Mouse (Mus musculus): Measurements from ENCODE around the gene C87414. TPM values are rescaled to one million over a fixed set of nuclear protein-coding genes. Genes with fewer than 3 reads are reported as not detected.
"Not testable (repeated sequence)": the region's sequence is repeated elsewhere in the genome, so short reads cannot be mapped to it uniquely, and the experiment has no call there.

Gene C87414
- not detected in 2 replicates for polyA plus RNA-seq (2012; rRNA removed)

- H3K4me3 ChIP-seq (ENCODE audit: extremely low read depth, insufficient read depth, insufficient read length); H3K4me1 ChIP-seq (ENCODE audit: control insufficient read depth, insufficient read depth, insufficient read length); DNase-seq (ENCODE audit: low read depth in 1 of 2, low spot score in 2 of 2); H3K27ac ChIP-seq (ENCODE audit: insufficient read depth, low read length); H3K36me3 ChIP-seq (ENCODE audit: control insufficient read depth, insufficient read depth, low read length); H3K27me3 ChIP-seq (ENCODE audit: control insufficient read depth, insufficient read depth, low read length): not testable (repeated sequence)
- 88% methylated on average over 1 of the region's 3 CpGs for WGBS
These were observed at the start of gene C87414 for GRCm38 (mm10) chr5:93671451-93671850. C87414 (minus strand) TSS chr5:93671551.

DNA sequence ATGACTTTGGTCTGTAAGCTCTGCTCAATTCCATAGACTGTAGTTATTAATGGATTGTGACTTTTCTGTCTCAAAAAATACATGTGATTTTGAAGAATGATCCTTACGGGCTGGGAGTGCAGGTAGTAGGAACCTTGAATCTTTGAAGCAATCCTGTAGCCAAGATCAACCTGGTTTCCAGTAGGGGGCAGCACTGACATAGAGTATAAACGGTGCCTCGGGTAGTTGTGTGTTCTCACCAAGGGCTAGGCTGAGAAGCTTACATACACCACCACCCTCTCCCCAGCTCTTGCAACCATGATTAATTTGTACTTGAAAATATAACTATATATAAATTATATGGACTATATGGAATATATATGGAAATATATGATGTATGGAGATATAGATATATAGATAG lies 13.3 kb upstream of the C87414 start:
- not testable (repeated sequence) for DNase-seq (ENCODE audit: low read depth in 1 of 2, low spot score in 2 of 2); H3K27ac ChIP-seq (ENCODE audit: insufficient read depth, low read length); H3K4me3 ChIP-seq (ENCODE audit: extremely low read depth, insufficient read depth, insufficient read length); H3K4me1 ChIP-seq (ENCODE audit: control insufficient read depth, insufficient read depth, insufficient read length); H3K36me3 ChIP-seq (ENCODE audit: control insufficient read depth, insufficient read depth, low read length); H3K27me3 ChIP-seq (ENCODE audit: control insufficient read depth, insufficient read depth, low read length)
- WGBS, result 81% methylated on average over 3 of the region's 3 CpGs

Other genes starting within 250 kb of the C87414 start
- gene Gm16427, start 131.4 kb downstream of the C87414 start, polyA plus RNA-seq (2012; rRNA removed), result not detected in 2 replicates
- not detected in 2 replicates for gene Gm7792, start 172.2 kb upstream of the C87414 start, polyA plus RNA-seq (2012; rRNA removed)